8 mouse cellular contexts compared by ENCODE assay signal in genomic region chr16:31235457-31236310, GRCm38 (mm10). TPM values are rescaled to one million over a fixed set of nuclear protein-coding genes. Genes with fewer than 3 reads are reported as not detected.
DNase-seq lines count a peak whose midpoint lies in the region; ATAC-seq and TF ChIP-seq lines count a peak whose summit lies in the region.

No protein-coding gene starts in this region.

- H3K27me3 ChIP-seq in lung, embryonic 14.5 days (ENCODE audit: insufficient read depth, low read length): no peaks in the 10 kb centered on the region
- 0 out of 2 replicates have a peak, but pooled peaks cover 3% of the 10 kb centered on the region for H3K27me3 ChIP-seq in heart, embryonic 12.5 days (replicated peaks)
- H3K27me3 ChIP-seq in liver, embryonic 16.5 days (ENCODE audit: control insufficient read depth, insufficient read depth, low read depth, low read length): no peaks in the 10 kb centered on the region
- no peaks in the 10 kb centered on the region for H3K27me3 ChIP-seq in splenic B cell, adult 2 months (ENCODE audit: control insufficient read depth, insufficient read depth, low read length, poor library complexity, severe bottlenecking)

- no peak for ATAC-seq in lung, embryonic 14.5 days (ENCODE audit: insufficient read depth)
- no peak for ATAC-seq in heart, embryonic 12.5 days (ENCODE audit: insufficient number of reproducible peaks, low FRiP score)
- ATAC-seq in liver, embryonic 16.5 days (ENCODE audit: low read depth): no peak; the same call in 1 of the 2 replicates

- intact Hi-C loops in left cerebral cortex, postnatal 36 days (cut with DNase I): no loop called here

- TF ChIP-seq CTCF in lung, embryonic 14.5 days (IDR thresholded peaks at IDR 0.05; ENCODE audit: low read depth): no peak

- 23% methylated on average over 18 of the region's 18 CpGs for WGBS in lung, embryonic 14.5 days
- 14% methylated on average over 18 of the region's 18 CpGs for WGBS in heart, embryonic 12.5 days
- 13% methylated on average over 18 of the region's 18 CpGs for WGBS in liver, embryonic 16.5 days (ENCODE audit: insufficient replicate concordance)

- H3K27ac ChIP-seq in lung, embryonic 14.5 days (ENCODE audit: low read depth): no peak overlapping the region
- H3K27ac ChIP-seq in heart, embryonic 12.5 days (ENCODE audit: poor library complexity, severe bottlenecking): no peak overlapping the region
- no peak overlapping the region for H3K27ac ChIP-seq in liver, embryonic 16.5 days (ENCODE audit: low read length)

- DNase-seq in lung, embryonic 14.5 days: no peak
- no peak for DNase-seq in lung, postnatal 4 days
- peak; percentile 58 for DNase-seq in adrenal gland, postnatal 14 days
- DNase-seq in splenic B cell, adult 2 months (ENCODE audit: low read depth, low spot score): peak; percentile 67
- no peak for DNase-seq in left cerebral cortex, postnatal 36 days (ENCODE audit: low spot score in 2 of 2)
- DNase-seq in frontal cortex, postnatal 36 days (ENCODE audit: low spot score in 2 of 2): no peak

- no peaks in the 10 kb centered on the region for H3K36me3 ChIP-seq in lung, embryonic 14.5 days (ENCODE audit: insufficient read depth)
- no peaks in the 10 kb centered on the region for H3K36me3 ChIP-seq in heart, embryonic 12.5 days
- H3K36me3 ChIP-seq in liver, embryonic 16.5 days (ENCODE audit: control insufficient read depth, insufficient read depth): no peaks in the 10 kb centered on the region
- H3K36me3 ChIP-seq in splenic B cell, adult 2 months (ENCODE audit: control insufficient read depth, insufficient read depth, low read length, poor library complexity, severe bottlenecking): no peaks in the 10 kb centered on the region

- H3K4me3 ChIP-seq in lung, embryonic 14.5 days (ENCODE audit: low read depth, low read length): no peak overlapping the region
- H3K4me3 ChIP-seq in heart, embryonic 12.5 days: peak overlapping the region; percentile 28
- H3K4me3 ChIP-seq in liver, embryonic 16.5 days (ENCODE audit: low read depth, low read length): no peak overlapping the region

- H3K4me2 ChIP-seq in lung, embryonic 14.5 days: peak overlapping the region; percentile 2; the same call in 1 of the 2 replicates
- peak overlapping the region; percentile 64 for H3K4me2 ChIP-seq in heart, embryonic 12.5 days
- peak overlapping the region; percentile 11; the same call in 1 of the 2 replicates for H3K4me2 ChIP-seq in liver, embryonic 16.5 days (ENCODE audit: low read depth, low read length)

- H3K9me3 ChIP-seq in lung, embryonic 14.5 days (ENCODE audit: low read depth, low read length): no peaks in the 10 kb centered on the region
- H3K9me3 ChIP-seq in heart, embryonic 12.5 days (replicated peaks): peaks cover under 1% of the 10 kb centered on the region; the same call in 1 of the 2 replicates
- H3K9me3 ChIP-seq in liver, embryonic 16.5 days (replicated peaks; ENCODE audit: control insufficient read depth, low read length): no peaks in the 10 kb centered on the region

- H3K4me1 ChIP-seq in lung, embryonic 14.5 days (ENCODE audit: insufficient read depth): peaks cover 8% of the 10 kb centered on the region
- H3K4me1 ChIP-seq in heart, embryonic 12.5 days (replicated peaks): peaks cover 27% of the 10 kb centered on the region
- peaks cover 3% of the 10 kb centered on the region for H3K4me1 ChIP-seq in liver, embryonic 16.5 days (ENCODE audit: control insufficient read depth, low read depth, low read length)

- H3K9ac ChIP-seq in lung, embryonic 14.5 days: no peak overlapping the region
- 0 out of 2 replicates have a peak overlapping the region, but pooled peaks have one; percentile 39 for H3K9ac ChIP-seq in heart, embryonic 12.5 days
- no peak overlapping the region for H3K9ac ChIP-seq in liver, embryonic 16.5 days (ENCODE audit: low read depth, low read length)

RNA-seq across cellular contexts. Expression of gene Acap2, which starts 34.6 kb away (rescaled TPM):
- 32.2 and 33.0 TPM in 2 replicates for polyA plus RNA-seq in lung, embryonic 14.5 days (2014; fragmentation: Nextera tagmentation; extraction: Ambion mirVana)
- 38.5 and 41.5 TPM in 2 replicates for total RNA-seq in adrenal gland, postnatal 14 days (2021)
- 17.0 and 18.0 TPM in 2 replicates for polyA plus RNA-seq in heart, embryonic 12.5 days (2016; fragmentation: Nextera tagmentation; extraction: Ambion mirVana)
- 5.6 and 5.9 TPM in 2 replicates for polyA plus RNA-seq in liver, embryonic 16.5 days (2015; fragmentation: Nextera tagmentation; extraction: Ambion mirVana)
- total RNA-seq in left cerebral cortex, postnatal 36 days (2021): 100 to 1,000 TPM in 1 of 2 experiments, 10 to 100 TPM in 1; 95.7 to 130 TPM

RNA-seq across cellular contexts. Expression of gene Ppp1r2, which starts 39.4 kb away (rescaled TPM):
- polyA plus RNA-seq in lung, embryonic 14.5 days (2014; fragmentation: Nextera tagmentation; extraction: Ambion mirVana): 102 and 104 TPM in 2 replicates
- total RNA-seq in adrenal gland, postnatal 14 days (2021): 82.3 and 88.3 TPM in 2 replicates
- 97.2 and 103 TPM in 2 replicates for polyA plus RNA-seq in heart, embryonic 12.5 days (2016; fragmentation: Nextera tagmentation; extraction: Ambion mirVana)
- 34.2 and 34.5 TPM in 2 replicates for polyA plus RNA-seq in liver, embryonic 16.5 days (2015; fragmentation: Nextera tagmentation; extraction: Ambion mirVana)
- 100 to 1,000 TPM in 1 of 2 experiments, 10 to 100 TPM in 1; 84.3 to 122 TPM for total RNA-seq in left cerebral cortex, postnatal 36 days (2021)

Comparison
In these comparisons a context has a peak if more than half of its experiments do, and no peak if none do; other contexts are left out.
1. DNase-seq: peak in adrenal gland, postnatal 14 days (single experiment) and splenic B cell, adult 2 months (single experiment); none in lung, embryonic 14.5 days (single experiment), lung, postnatal 4 days (0 of 2), left cerebral cortex, postnatal 36 days (0 of 2) and frontal cortex, postnatal 36 days (0 of 2).
2. H3K4me2 ChIP-seq: peak in every context shown above with its lines; median percentile 64 in heart, embryonic 12.5 days; 11 in liver, embryonic 16.5 days; 2 in lung, embryonic 14.5 days.